Mouse (Mus musculus): ENCODE measurements around the gene Klhl21. TPM values are rescaled to one million over a fixed set of nuclear protein-coding genes. Genes with fewer than 3 reads are reported as not detected.

Klhl21 gene
- polyA plus RNA-seq, 1 experiment from 2014 or later: 14.7 TPM

GRCm38 (mm10) chr4:151985886-151986285, 22.7 kb upstream of the Klhl21 start:
- 22% methylated on average over 10 of the region's 10 CpGs for WGBS
- no peak overlapping the region for H3K27ac ChIP-seq
- no peaks in the 10 kb centered on the region for H3K27me3 ChIP-seq
- no peak overlapping the region for H3K4me3 ChIP-seq
- no peaks in the 10 kb centered on the region for H3K9me3 ChIP-seq
- no peak overlapping the region for H3K4me2 ChIP-seq (replicated peaks)
- H3K9ac ChIP-seq: 0 out of 2 replicates have a peak overlapping the region, but pooled peaks have one; percentile 35
- peaks cover 30% of the 10 kb centered on the region for H3K4me1 ChIP-seq
- peaks cover 55% of the 10 kb centered on the region for H3K36me3 ChIP-seq
- no peak for ATAC-seq (ENCODE audit: low FRiP score, low read depth)

GRCm38 (mm10) chr4:151986650-151987049, 22.0 kb upstream of the Klhl21 start:
- H3K9ac ChIP-seq: peak overlapping the region; percentile 35; the same call in 1 of the 2 replicates
- no peaks in the 10 kb centered on the region for H3K27me3 ChIP-seq
- H3K36me3 ChIP-seq: peaks cover 58% of the 10 kb centered on the region
- WGBS: 65% methylated on average over 8 of the region's 8 CpGs
- no peak for ATAC-seq (ENCODE audit: low FRiP score, low read depth)
- no peaks in the 10 kb centered on the region for H3K9me3 ChIP-seq
- H3K4me2 ChIP-seq (replicated peaks): 0 out of 2 replicates have a peak overlapping the region, but pooled peaks have one; percentile 11
- H3K4me1 ChIP-seq: peaks cover 30% of the 10 kb centered on the region
- H3K4me3 ChIP-seq: no peak overlapping the region
- H3K27ac ChIP-seq: no peak overlapping the region

- no peak for ATAC-seq (ENCODE audit: low FRiP score, low read depth)
- Histone ChIP-seq H3K4me1 (peaks cover 32% of the 10 kb centered on the region), H3K27ac (peak overlapping the region; percentile 95; the same call in 1 of the 2 replicates), H3K9me3 (no peaks in the 10 kb centered on the region), H3K4me2 (replicated peaks) (peak overlapping the region; percentile 79), H3K36me3 (peaks cover 59% of the 10 kb centered on the region), H3K27me3 (no peaks in the 10 kb centered on the region), H3K4me3 (peak overlapping the region; percentile 89), H3K9ac (peak overlapping the region; percentile 96)
- 28% methylated on average over 10 of the region's 10 CpGs for WGBS
Observed at GRCm38 (mm10) chr4:151988014-151988341, 20.6 kb upstream of the Klhl21 start.

GRCm38 (mm10) chr4:151988342-151989109, 20.1 kb upstream of the Klhl21 start, which contains the start of gene Thap3:
TSS of gene Thap3 (minus strand) at chr4:151988997.
- Histone ChIP-seq H3K36me3 (peaks cover 58% of the 10 kb centered on the region), H3K4me3 (peak within 1 kb of the TSS; percentile 89), H3K27me3 (no peaks in the 10 kb centered on the region), H3K27ac (peak within 1 kb of the TSS; percentile 95), H3K4me1 (peaks cover 38% of the 10 kb centered on the region), H3K4me2 (replicated peaks) (peak within 1 kb of the TSS; percentile 79), H3K9me3 (no peaks in the 10 kb centered on the region), H3K9ac (peak within 1 kb of the TSS; percentile 96)
- under 1% methylated on average over 54 of the region's 54 CpGs for WGBS
- peak; percentile 87 for ATAC-seq (ENCODE audit: low FRiP score, low read depth)

- ATAC-seq (ENCODE audit: low FRiP score, low read depth): 0 out of 2 replicates have a peak, but pooled peaks have one; percentile 7
- Histone ChIP-seq H3K4me2 (replicated peaks) (peak overlapping the region; percentile 79), H3K36me3 (peaks cover 53% of the 10 kb centered on the region), H3K9ac (peak overlapping the region; percentile 96), H3K27me3 (no peaks in the 10 kb centered on the region), H3K4me1 (peaks cover 43% of the 10 kb centered on the region), H3K4me3 (peak overlapping the region; percentile 89), H3K9me3 (no peaks in the 10 kb centered on the region), H3K27ac (peak overlapping the region; percentile 95; the same call in 1 of the 2 replicates)
- WGBS: 22% methylated on average over 6 of the region's 6 CpGs
Observed at GRCm38 (mm10) chr4:151989110-151989488, 19.5 kb upstream of the Klhl21 start.

- peaks cover 35% of the 10 kb centered on the region for H3K4me1 ChIP-seq
- H3K27me3 ChIP-seq: no peaks in the 10 kb centered on the region
- H3K27ac ChIP-seq: no peak overlapping the region
- H3K36me3 ChIP-seq: peaks cover 37% of the 10 kb centered on the region
- no peak overlapping the region for H3K9ac ChIP-seq
- ATAC-seq (ENCODE audit: low FRiP score, low read depth): no peak
- no peaks in the 10 kb centered on the region for H3K9me3 ChIP-seq
- WGBS: 88% methylated on average over 9 of the region's 9 CpGs
- no peak overlapping the region for H3K4me2 ChIP-seq (replicated peaks)
- H3K4me3 ChIP-seq: no peak overlapping the region
Observed at GRCm38 (mm10) chr4:151992091-151992490, 16.5 kb upstream of the Klhl21 start.

- H3K9ac ChIP-seq: peak overlapping the region; percentile 96; the same call in 1 of the 2 replicates
- peaks cover 32% of the 10 kb centered on the region for H3K4me1 ChIP-seq
- H3K4me3 ChIP-seq: peak overlapping the region; percentile 99; the same call in 1 of the 2 replicates
- no peaks in the 10 kb centered on the region for H3K9me3 ChIP-seq
- WGBS: 80% methylated on average over 6 of the region's 6 CpGs
- H3K27ac ChIP-seq: no peak overlapping the region
- H3K36me3 ChIP-seq: peaks cover 37% of the 10 kb centered on the region
- no peaks in the 10 kb centered on the region for H3K27me3 ChIP-seq
- peak overlapping the region; percentile 87; the same call in 1 of the 2 replicates for H3K4me2 ChIP-seq (replicated peaks)
- ATAC-seq (ENCODE audit: low FRiP score, low read depth): no peak
Observed at GRCm38 (mm10) chr4:151993035-151993434, 15.6 kb upstream of the Klhl21 start.

- Histone ChIP-seq H3K9me3 (no peaks in the 10 kb centered on the region), H3K27me3 (no peaks in the 10 kb centered on the region), H3K36me3 (peaks cover 37% of the 10 kb centered on the region), H3K4me2 (replicated peaks) (peak overlapping the region; percentile 87), H3K4me1 (peaks cover 26% of the 10 kb centered on the region), H3K4me3 (peak overlapping the region; percentile 99), H3K27ac (peak overlapping the region; percentile 89), H3K9ac (peak overlapping the region; percentile 96)
- ATAC-seq (ENCODE audit: low FRiP score, low read depth): no peak
- WGBS: under 1% methylated on average over 60 of the region's 61 CpGs
Observed at GRCm38 (mm10) chr4:151994228-151995171, 14.1 kb upstream of the Klhl21 start.

- Histone ChIP-seq H3K9me3 (no peaks in the 10 kb centered on the region), H3K36me3 (peaks cover 27% of the 10 kb centered on the region), H3K4me1 (peaks cover 26% of the 10 kb centered on the region), H3K4me2 (replicated peaks) (peak overlapping the region; percentile 87), H3K9ac (peak overlapping the region; percentile 96), H3K4me3 (peak overlapping the region; percentile 99), H3K27me3 (no peaks in the 10 kb centered on the region), H3K27ac (peak overlapping the region; percentile 89)
- WGBS: under 1% methylated on average over 78 of the region's 111 CpGs
- ATAC-seq (ENCODE audit: low FRiP score, low read depth): peak; percentile 0
Observed at GRCm38 (mm10) chr4:151995371-151996172, 13.0 kb upstream of the Klhl21 start.

- WGBS: under 1% methylated on average over 90 of the region's 94 CpGs
Observed at GRCm38 (mm10) chr4:151996173-151996950, 12.2 kb upstream of the Klhl21 start, which contains the start of gene Phf13. TSS of gene Phf13 (minus strand) at chr4:151996258.

GRCm38 (mm10) chr4:151996951-151997222, 11.7 kb upstream of the Klhl21 start:
- Histone ChIP-seq H3K27me3 (no peaks in the 10 kb centered on the region), H3K4me2 (replicated peaks) (peak overlapping the region; percentile 69), H3K9ac (peak overlapping the region; percentile 82), H3K9me3 (no peaks in the 10 kb centered on the region), H3K4me3 (peak overlapping the region; percentile 99), H3K27ac (peak overlapping the region; percentile 79), H3K4me1 (peaks cover 29% of the 10 kb centered on the region), H3K36me3 (peaks cover 14% of the 10 kb centered on the region)
- 4% methylated on average over 13 of the region's 13 CpGs for WGBS
- ATAC-seq (ENCODE audit: low FRiP score, low read depth): no peak

More at GRCm38 (mm10) chr4:151996173-151996950, 12.2 kb upstream of the Klhl21 start, which contains the start of gene Phf13:
- no peaks in the 10 kb centered on the region for H3K9me3 ChIP-seq
- ATAC-seq (ENCODE audit: low FRiP score, low read depth): peak; percentile 97
- H3K9ac ChIP-seq: peak within 1 kb of the TSS; percentile 96
- peak within 1 kb of the TSS; percentile 99 for H3K4me3 ChIP-seq
- H3K27me3 ChIP-seq: no peaks in the 10 kb centered on the region
- H3K36me3 ChIP-seq: peaks cover 20% of the 10 kb centered on the region
- H3K4me2 ChIP-seq (replicated peaks): peak within 1 kb of the TSS; percentile 87
- peaks cover 29% of the 10 kb centered on the region for H3K4me1 ChIP-seq
- peak within 1 kb of the TSS; percentile 89 for H3K27ac ChIP-seq

Data from limb, embryonic 13.5 days (tissue).